Mouse (Mus musculus): ENCODE results near the gene Gm45015. TPM values are rescaled to one million over a fixed set of nuclear protein-coding genes. Genes with fewer than 3 reads are reported as not detected.

Gm45015 gene
- polyA plus RNA-seq (2015; fragmentation: Nextera tagmentation; extraction: Ambion mirVana), result not detected in 2 replicates

DNA sequence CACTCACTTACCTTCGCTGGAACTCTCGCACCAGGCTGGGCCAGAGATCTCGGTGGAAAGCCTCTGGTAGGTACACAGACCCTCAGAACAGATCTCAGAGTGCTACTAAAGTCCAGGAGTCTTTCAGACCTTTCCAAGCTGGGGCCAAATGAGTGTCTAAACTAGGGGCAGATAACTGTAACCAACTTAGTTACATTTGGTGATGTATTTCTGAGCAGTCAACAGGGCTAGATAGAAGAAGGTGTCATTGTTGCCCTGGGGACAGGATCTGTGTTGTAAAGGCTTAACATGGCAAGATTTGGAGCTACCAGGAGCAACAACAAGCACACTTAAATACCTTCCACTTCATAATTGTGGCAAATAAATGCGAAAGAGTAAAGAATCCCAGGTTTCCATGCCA, at the start of gene Gm45015:
Gene Gm45015, minus strand, starts transcription at position 101 of the 400 bp plus-strand sequence.
- Histone ChIP-seq H3K36me3 (ENCODE audit: insufficient read depth, low read length) (no peaks in the 10 kb centered on the region), H3K4me3 (replicated peaks; ENCODE audit: low read depth, low read length) (no peak within 1 kb of the TSS), H3K27me3 (ENCODE audit: insufficient read depth, low read length) (no peaks in the 10 kb centered on the region), H3K9me3 (replicated peaks; ENCODE audit: low read length) (no peaks in the 10 kb centered on the region), H3K4me2 (ENCODE audit: low read length) (no peak within 1 kb of the TSS), H3K4me1 (replicated peaks; ENCODE audit: insufficient read depth, low read length) (no peaks in the 10 kb centered on the region), H3K9ac (ENCODE audit: low read depth, low read length) (no peak within 1 kb of the TSS), H3K27ac (no peak within 1 kb of the TSS)
- no peak for ATAC-seq (replicated peaks; ENCODE audit: low FRiP score, low read depth)
- TF ChIP-seq CTCF (IDR thresholded peaks at IDR 0.05; ENCODE audit: low read depth), result no peak
- DNase-seq (ENCODE audit: low spot score), result no peak
- 80% methylated on average over 4 of the region's 4 CpGs for WGBS

DNA sequence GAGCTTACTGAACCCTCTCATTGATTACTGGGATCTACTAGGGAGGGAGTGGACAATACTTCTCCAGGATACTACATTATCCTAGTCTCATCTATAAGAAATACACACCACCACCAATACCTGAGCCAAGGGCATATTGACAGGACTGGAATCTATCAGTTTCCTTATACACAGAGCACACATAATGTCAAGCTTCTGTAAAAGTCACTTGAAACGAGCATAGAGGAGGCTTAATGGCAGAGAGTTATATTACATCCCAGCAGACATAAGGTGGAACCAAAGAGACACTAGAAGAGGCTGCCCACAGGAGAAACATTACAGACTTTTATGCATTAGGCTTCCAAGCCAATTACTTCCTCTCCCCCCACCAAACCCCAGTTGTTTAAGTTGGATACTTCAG, 48.3 kb upstream of the Gm45015 start:
- 8% methylated on average over 1 of the region's 1 CpGs for WGBS
- Histone ChIP-seq H3K27ac (no peak overlapping the region), H3K4me3 (replicated peaks; ENCODE audit: low read depth, low read length) (no peak overlapping the region), H3K4me2 (ENCODE audit: low read length) (no peak overlapping the region), H3K9me3 (replicated peaks; ENCODE audit: low read length) (no peaks in the 10 kb centered on the region), H3K36me3 (ENCODE audit: insufficient read depth, low read length) (no peaks in the 10 kb centered on the region), H3K9ac (ENCODE audit: low read depth, low read length) (no peak overlapping the region), H3K27me3 (ENCODE audit: insufficient read depth, low read length) (no peaks in the 10 kb centered on the region), H3K4me1 (replicated peaks; ENCODE audit: insufficient read depth, low read length) (no peaks in the 10 kb centered on the region)
- DNase-seq (ENCODE audit: low spot score) (no peak), ATAC-seq (replicated peaks; ENCODE audit: low FRiP score, low read depth) (no peak)
- no peak for TF ChIP-seq CTCF (IDR thresholded peaks at IDR 0.05; ENCODE audit: low read depth)

DNA sequence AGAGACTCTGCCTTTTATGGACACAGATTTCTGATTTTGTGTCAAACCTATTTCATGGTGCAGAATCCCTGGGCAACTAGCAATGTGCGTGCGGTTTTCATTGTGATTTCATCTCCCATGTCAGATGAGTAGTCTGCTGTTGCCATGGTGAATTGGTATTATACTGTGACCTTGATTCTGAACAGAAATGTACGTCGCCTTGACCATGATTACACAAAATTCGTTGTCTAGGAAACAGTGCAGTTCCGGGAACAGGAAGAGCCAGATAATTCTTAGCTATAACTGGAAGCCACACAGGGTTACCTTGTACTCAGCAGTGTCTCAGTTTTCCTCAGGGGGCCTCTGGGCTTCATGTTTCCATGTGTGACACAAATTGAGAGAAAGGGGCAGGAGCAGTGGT, 47.8 kb upstream of the Gm45015 start:
- H3K4me2 ChIP-seq (ENCODE audit: low read length), result no peak overlapping the region
- H3K27ac ChIP-seq, result no peak overlapping the region
- DNase-seq (ENCODE audit: low spot score), result no peak
- H3K4me1 ChIP-seq (replicated peaks; ENCODE audit: insufficient read depth, low read length), result no peaks in the 10 kb centered on the region
- no peaks in the 10 kb centered on the region for H3K27me3 ChIP-seq (ENCODE audit: insufficient read depth, low read length)
- no peak overlapping the region for H3K4me3 ChIP-seq (replicated peaks; ENCODE audit: low read depth, low read length)
- no peak overlapping the region for H3K9ac ChIP-seq (ENCODE audit: low read depth, low read length)
- ATAC-seq (replicated peaks; ENCODE audit: low FRiP score, low read depth), result no peak
- no peaks in the 10 kb centered on the region for H3K9me3 ChIP-seq (replicated peaks; ENCODE audit: low read length)
- 76% methylated on average over 6 of the region's 6 CpGs for WGBS
- TF ChIP-seq CTCF (IDR thresholded peaks at IDR 0.05; ENCODE audit: low read depth), result no peak
- no peaks in the 10 kb centered on the region for H3K36me3 ChIP-seq (ENCODE audit: insufficient read depth, low read length)

DNA sequence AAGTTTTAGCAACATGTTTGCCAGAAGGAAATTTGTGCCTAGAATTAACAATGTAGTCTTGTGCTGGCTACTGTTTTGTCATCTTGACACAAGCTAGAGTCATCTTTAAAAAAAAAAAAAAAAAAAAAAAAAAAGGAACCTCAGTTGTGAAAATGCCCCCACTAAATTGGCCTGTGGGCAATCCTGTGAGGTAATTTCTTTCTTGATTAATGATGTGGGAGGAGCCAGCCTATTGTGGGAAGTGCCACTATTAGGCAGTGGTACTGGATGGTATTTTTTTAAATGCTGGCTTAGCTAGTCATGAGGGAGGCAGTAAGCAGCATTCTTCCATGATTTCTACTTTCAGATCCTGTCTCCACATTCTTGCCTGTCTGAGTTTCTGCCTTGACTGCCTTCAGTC, 26.7 kb upstream of the Gm45015 start:
- Histone ChIP-seq H3K27me3 (ENCODE audit: insufficient read depth, low read length) (no peaks in the 10 kb centered on the region), H3K4me3 (replicated peaks; ENCODE audit: low read depth, low read length) (no peak overlapping the region), H3K4me1 (replicated peaks; ENCODE audit: insufficient read depth, low read length) (no peaks in the 10 kb centered on the region), H3K9ac (ENCODE audit: low read depth, low read length) (no peak overlapping the region), H3K27ac (no peak overlapping the region), H3K9me3 (replicated peaks; ENCODE audit: low read length) (no peaks in the 10 kb centered on the region), H3K4me2 (ENCODE audit: low read length) (no peak overlapping the region), H3K36me3 (ENCODE audit: insufficient read depth, low read length) (no peaks in the 10 kb centered on the region)
- TF ChIP-seq CTCF (IDR thresholded peaks at IDR 0.05; ENCODE audit: low read depth), result no peak
- ATAC-seq (replicated peaks; ENCODE audit: low FRiP score, low read depth) (no peak), DNase-seq (ENCODE audit: low spot score) (no peak)

DNA sequence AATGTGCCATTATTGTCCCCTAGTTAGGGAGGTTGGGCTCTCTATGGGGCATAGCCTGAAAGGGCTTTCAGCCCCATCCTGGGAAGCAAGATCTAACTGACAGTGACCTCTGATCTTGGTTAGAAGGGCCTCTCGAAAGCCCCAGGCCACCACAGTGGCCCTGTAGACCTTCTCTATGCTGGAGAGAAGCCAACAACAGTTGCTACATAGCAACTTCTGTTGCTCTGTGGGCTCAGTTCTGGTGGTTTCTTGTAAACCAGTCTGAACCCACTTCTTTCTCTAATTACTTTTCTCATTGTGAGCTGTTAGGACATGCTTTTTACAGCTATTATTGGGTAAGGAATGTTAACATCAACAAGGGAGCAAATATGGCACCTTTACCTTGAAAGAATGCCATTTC, 20.1 kb upstream of the Gm45015 start:
- H3K9ac ChIP-seq (ENCODE audit: low read depth, low read length), result no peak overlapping the region
- no peak overlapping the region for H3K4me2 ChIP-seq (ENCODE audit: low read length)
- TF ChIP-seq CTCF (IDR thresholded peaks at IDR 0.05; ENCODE audit: low read depth), result no peak
- H3K9me3 ChIP-seq (replicated peaks; ENCODE audit: low read length), result no peaks in the 10 kb centered on the region
- H3K4me1 ChIP-seq (replicated peaks; ENCODE audit: insufficient read depth, low read length), result no peaks in the 10 kb centered on the region
- H3K27ac ChIP-seq, result no peak overlapping the region
- no peaks in the 10 kb centered on the region for H3K27me3 ChIP-seq (ENCODE audit: insufficient read depth, low read length)
- 87% methylated on average over 1 of the region's 1 CpGs for WGBS
- DNase-seq (ENCODE audit: low spot score) (no peak), ATAC-seq (replicated peaks; ENCODE audit: low FRiP score, low read depth) (no peak)
- peaks cover 16% of the 10 kb centered on the region; the same call in 1 of the 2 replicates for H3K36me3 ChIP-seq (ENCODE audit: insufficient read depth, low read length)
- no peak overlapping the region for H3K4me3 ChIP-seq (replicated peaks; ENCODE audit: low read depth, low read length)

DNA sequence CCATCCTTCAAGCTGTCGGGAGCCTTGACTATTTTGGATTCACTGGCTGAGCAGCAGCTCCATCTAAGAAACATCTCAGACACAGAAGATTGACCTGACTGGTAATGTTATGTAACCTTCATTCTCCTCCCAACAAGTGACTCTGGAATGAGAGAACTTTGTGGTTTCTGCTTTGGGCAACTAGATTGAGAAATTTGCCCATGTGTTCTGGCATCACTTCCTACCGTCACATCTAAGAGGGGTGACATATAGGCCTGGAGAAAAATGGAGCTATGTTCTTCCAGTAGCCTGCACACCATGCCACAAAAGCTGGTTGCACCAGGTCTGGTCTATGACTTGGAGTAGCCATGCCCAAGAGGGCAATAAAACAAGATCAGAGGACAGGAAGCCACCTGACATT, 19.5 kb upstream of the Gm45015 start:
- no peak for TF ChIP-seq CTCF (IDR thresholded peaks at IDR 0.05; ENCODE audit: low read depth)
- Histone ChIP-seq H3K9me3 (replicated peaks; ENCODE audit: low read length) (no peaks in the 10 kb centered on the region), H3K27ac (no peak overlapping the region), H3K36me3 (ENCODE audit: insufficient read depth, low read length) (peaks cover 16% of the 10 kb centered on the region; the same call in 1 of the 2 replicates), H3K4me2 (ENCODE audit: low read length) (no peak overlapping the region), H3K4me1 (replicated peaks; ENCODE audit: insufficient read depth, low read length) (no peaks in the 10 kb centered on the region), H3K4me3 (replicated peaks; ENCODE audit: low read depth, low read length) (no peak overlapping the region), H3K9ac (ENCODE audit: low read depth, low read length) (no peak overlapping the region), H3K27me3 (ENCODE audit: insufficient read depth, low read length) (no peaks in the 10 kb centered on the region)
- DNase-seq (ENCODE audit: low spot score), result no peak
- ATAC-seq (replicated peaks; ENCODE audit: low FRiP score, low read depth), result no peak
- WGBS, result 90% methylated on average over 2 of the region's 2 CpGs

DNA sequence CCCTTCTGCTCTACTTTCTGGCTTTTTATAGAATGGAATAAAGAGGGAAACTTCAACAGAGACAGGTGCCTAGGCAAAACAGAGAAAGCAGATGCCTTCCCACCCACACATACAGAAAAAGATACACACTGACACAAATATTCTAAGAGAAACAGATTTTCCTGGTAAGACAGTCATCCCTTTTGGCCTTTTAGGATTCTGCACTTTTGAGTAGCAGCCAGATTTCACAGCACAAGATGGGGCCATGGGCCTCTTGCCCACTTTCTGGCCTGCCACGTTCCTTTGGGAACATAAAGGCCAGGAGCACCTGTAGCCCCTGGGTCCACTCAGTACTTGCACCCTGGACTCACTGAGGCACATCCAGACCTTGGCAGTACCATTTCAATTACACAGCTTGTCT, 7.7 kb upstream of the Gm45015 start:
- DNase-seq (ENCODE audit: low spot score) (no peak), ATAC-seq (replicated peaks; ENCODE audit: low FRiP score, low read depth) (no peak)
- Histone ChIP-seq H3K4me3 (replicated peaks; ENCODE audit: low read depth, low read length) (no peak overlapping the region), H3K9ac (ENCODE audit: low read depth, low read length) (no peak overlapping the region), H3K27me3 (ENCODE audit: insufficient read depth, low read length) (no peaks in the 10 kb centered on the region), H3K27ac (no peak overlapping the region), H3K4me1 (replicated peaks; ENCODE audit: insufficient read depth, low read length) (no peaks in the 10 kb centered on the region), H3K4me2 (ENCODE audit: low read length) (no peak overlapping the region), H3K9me3 (replicated peaks; ENCODE audit: low read length) (no peaks in the 10 kb centered on the region), H3K36me3 (ENCODE audit: insufficient read depth, low read length) (no peaks in the 10 kb centered on the region)
- WGBS, result 55% methylated on average over 1 of the region's 1 CpGs
- TF ChIP-seq CTCF (IDR thresholded peaks at IDR 0.05; ENCODE audit: low read depth), result no peak
